Mouse (Mus musculus) telencephalon, adult 2 months (tissue): ENCODE data around the gene Gimap1.

ENCODE experiments used
- DNase-seq: peaks from one replicate; pipeline ENCODE4 v3.0.0-alpha.2; 2011; ENCODE audit warnings: low read depth, low spot score

Gimap1 gene

DNA sequence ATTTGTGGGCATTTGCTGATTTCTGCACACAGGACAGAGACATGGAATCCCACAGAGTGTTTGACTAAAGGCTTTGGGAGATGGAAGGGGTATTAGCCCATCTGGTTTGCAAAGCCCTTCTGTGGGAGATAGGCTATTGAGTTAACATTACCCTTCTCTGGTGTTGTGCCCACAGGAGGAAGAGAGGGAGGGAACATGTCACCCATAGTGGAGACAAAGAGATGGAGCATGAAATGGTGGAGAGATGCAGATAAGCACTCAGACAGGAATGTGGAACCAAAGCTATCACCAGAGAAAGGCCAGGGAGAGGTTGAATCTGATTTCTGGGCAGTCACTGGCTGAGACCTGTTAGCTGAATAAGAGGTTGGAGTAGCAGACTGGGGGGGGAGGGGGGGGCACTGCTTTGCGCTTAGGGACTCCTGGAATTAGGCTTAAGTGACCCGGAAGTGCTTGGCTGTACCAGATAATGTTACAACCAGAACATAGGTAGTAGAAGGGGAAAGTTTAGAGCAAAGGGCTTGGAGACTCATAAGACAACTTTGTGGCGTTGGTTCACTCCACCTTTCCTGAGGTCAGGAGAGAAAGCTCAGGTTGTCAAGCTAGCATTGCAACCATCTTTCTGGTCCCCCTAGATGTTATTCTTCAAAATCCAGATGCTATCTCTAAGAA, 1.8 kb downstream of the Gimap1 start:
- no peak for DNase-seq

DNA sequence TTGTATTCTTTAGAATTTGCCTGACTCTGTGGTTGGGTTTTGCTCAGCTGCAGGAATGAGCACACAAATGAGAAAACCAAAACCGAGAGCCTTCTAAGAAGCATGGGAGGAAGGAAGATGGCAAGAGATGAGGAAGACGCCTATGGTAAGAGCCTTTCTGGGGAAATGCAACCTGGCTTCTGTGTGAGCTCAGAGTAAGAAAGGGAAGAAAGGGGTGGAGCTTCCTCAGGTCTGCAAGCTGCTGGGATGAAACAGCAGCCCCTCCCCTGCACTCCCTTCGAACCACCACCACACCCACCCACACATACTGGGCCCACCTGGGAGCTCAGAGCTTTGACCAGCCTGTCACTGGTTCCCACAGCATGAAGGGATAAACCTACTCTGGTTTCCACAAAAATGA, 2.4 kb downstream of the Gimap1 start:
- DNase-seq = no peak

DNA sequence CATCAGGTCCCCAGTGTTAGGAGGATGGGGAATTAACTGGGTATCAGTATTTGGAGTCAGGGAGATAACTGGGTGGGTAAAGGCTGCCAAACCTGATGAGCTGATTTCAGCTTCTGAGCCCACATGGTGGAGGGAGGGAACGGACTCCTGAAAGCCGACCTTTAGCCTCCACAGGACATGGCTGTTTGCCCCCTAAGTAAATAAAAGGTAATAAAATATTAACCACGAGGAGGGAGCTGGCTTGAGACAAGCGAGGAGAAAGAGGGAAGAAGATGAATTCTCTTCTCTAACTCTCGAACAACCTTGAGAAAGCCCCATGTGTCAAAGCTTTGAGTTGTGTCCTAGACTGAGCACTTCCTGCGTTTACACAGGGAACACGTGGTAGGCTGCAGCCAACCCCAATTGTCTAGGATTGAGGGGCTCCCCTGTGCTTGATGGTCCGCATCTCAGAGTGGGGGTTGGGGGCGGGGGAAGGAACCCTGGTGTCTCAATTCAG, 2.9 kb downstream of the Gimap1 start:
- no peak for DNase-seq

DNA sequence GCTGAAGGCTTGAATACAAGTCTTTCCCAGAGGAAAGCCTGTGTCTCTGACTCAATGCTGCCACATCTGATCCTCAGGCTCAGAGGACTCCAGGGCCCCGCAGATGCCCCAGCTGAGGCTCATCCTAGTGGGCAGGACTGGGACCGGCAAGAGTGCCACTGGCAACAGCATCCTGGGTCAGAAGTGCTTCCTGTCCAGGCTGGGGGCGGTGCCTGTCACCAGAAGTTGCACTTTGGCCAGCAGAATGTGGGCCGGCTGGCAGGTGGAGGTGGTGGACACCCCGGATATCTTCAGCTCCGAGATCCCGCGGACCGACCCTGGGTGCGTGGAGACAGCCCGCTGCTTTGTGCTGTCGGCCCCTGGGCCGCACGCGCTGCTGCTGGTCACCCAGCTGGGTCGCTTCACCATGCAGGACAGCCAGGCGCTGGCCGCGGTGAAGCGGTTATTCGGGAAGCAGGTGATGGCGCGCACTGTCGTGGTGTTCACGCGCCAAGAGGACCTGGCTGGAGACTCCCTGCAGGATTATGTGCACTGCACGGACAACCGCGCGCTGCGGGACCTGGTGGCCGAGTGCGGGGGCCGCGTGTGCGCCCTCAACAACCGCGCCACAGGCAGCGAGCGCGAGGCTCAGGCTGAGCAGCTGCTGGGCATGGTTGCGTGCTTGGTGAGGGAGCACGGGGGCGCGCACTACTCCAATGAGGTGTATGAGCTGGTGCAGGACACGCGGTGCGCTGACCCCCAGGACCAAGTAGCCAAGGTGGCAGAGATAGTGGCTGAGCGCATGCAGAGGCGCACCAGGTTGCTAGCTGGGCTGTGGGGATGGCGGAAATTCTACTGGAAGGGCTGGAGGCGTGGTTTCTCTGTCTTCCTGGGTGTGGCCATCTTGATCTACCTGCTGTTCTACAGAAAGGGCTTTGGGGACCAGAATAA, 3.8 kb downstream of the Gimap1 start:
- DNase-seq = no peak

DNA sequence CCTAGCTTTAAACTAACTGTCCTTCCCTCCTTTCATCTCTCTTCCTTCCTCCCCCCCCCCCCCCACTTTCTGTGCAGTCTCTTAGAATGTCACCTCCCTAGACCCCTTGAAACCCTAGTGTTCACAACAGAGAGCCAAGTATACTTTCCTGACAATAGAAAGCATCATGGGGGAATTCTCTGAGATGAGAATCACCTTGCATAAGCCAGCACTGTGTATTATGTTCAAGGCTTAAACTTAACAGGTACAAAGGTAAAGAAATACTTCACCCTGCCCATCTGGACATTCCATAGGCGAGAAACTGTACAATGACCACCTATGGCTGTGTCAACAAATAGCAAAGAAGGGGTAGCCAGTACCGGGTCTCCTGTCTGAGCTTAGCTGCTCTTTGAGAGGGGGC, 6.6 kb downstream of the Gimap1 start:
- no peak for DNase-seq

DNA sequence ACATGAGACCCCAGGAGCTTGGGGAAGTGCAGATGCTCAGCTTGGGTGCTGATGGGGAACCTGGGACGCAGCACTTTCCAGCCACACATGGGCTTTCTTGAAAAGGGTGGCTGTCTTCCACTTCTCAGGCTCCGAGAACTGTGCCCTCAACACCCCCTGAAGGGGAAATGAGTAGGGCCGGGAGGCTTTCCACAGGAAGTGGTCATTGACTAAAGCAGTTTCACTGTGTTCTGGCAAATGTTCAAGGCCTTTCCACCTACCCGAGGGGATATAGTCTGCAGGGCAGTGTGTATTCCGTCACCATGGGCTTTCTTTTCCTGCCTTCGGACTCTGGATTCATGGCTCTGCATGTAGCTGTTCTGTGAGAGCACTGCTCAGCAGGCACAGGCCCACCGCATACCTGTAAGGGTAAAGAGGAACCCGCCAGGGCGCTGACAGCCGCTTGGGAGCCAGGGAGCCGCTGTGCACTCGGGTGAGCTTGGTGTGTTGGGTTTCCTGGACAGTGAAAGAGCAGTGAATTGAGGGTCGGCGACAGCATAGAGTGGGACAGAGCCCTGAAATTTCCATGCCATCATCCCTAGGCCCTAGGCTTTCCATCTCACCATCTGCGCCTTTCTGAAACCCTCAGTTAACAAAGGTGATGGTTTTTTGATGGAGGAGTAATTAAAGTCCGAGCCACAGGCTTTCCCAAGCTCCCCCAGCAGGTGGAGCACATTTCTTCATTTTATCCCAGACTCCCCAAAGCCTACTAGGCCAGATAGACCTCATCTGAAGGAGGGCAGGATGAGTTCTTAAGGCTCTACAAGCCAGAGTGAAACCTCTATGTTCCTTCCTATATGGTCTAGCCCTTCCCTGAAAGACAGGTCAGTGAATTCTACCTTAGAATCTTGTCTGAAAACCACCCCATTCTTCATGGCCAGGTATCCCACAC, 7.4 kb downstream of the Gimap1 start, which contains the start of gene Gimap5:
Gene Gimap5 (plus strand): TSS at position 239 of the 931 bp plus-strand sequence.
- no peak for DNase-seq

DNA sequence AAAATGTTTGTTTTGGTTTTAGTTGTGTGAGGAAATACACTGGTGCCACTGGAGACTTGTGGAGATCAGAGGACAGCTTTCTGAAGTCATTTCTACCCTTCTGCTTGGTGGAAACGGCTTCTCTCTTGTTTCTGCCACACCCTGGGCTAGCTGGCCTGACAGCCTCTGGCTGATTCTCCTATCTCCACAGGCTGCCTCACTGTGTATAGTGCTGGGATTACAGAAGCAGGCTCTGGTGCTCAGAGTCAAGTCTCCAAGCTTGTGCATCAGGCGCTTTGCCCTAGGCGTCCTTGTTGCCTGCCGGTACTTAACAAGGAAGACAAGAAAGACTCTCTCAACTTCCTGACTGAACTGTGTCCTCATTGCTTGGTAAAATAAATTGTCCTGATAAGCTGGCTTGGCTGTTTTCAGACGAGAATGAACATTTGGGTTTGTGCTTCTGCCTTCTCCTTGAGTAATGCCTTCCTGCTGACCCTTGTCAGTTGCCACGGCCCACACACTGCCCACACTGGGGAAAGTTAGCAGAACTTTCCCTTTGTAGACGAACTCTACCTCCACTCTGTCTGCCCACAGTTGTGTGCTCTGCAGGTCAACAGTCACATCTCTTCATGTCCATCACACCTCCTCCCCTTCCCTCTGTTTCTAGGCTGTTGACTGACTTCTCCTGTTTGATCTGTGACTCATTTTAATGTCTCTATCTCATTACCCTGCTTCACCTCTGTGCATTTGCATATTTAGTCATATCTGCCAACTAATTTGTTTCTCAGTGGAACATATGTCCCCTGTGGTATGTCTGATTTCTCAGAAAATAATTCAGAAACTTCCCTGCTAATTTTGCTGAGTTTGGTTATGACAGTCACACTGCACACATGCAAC, 8.5 kb downstream of the Gimap1 start:
- no peak for DNase-seq

DNA sequence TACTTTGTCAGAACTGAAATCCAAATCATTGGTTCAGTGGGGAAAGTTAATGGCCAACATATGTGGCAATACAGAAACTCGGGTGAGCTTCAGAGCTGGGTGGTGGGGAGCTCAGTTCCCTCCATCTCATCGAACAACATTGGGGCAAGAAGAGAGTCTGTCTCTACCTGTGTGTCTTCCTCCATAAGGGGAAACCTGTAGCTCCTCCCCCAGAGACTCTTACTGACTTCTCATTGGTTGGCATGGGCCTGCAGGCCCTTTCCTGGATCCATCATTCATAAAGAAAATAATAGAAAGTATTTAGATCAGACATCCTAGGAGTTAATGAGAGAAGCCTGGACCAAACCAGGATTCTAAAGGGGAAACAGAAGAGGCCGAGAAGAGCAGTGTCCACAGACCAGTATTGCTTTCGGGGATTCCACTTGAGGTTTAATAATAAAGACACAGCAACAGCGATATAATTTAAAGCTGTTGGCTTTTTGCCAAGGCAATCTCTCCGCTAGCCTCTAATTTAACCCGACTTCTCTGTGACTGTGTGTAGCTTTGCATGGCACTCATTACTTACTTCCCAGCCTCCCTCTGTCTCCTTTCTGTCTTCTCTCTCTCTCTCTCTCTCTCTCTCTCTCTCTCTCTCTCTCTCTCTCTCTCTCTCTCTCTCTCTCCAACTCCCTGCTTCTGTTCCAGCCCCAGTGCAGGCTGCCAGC, 24.9 kb downstream of the Gimap1 start:
- DNase-seq = no peak

DNA sequence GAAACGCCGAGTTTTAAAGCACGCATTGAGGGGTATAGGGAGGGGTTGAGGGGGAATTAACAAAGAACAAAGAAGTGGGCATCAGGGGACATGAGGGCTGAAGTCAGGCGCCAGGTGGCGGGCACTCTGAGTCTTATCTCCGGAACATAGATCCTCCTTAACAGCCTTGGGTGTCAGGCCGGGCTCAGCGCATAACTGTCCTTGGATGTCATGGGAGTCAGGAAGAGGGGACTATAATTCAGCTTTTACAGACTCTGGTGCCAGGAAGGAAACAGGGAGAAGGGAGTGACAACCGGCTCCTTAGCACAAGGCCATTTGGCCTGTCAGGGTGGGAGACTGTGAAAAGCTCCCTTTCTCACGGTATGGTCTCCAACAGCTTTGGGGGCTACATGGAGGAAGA, 25.6 kb downstream of the Gimap1 start:
- no peak for DNase-seq

DNA sequence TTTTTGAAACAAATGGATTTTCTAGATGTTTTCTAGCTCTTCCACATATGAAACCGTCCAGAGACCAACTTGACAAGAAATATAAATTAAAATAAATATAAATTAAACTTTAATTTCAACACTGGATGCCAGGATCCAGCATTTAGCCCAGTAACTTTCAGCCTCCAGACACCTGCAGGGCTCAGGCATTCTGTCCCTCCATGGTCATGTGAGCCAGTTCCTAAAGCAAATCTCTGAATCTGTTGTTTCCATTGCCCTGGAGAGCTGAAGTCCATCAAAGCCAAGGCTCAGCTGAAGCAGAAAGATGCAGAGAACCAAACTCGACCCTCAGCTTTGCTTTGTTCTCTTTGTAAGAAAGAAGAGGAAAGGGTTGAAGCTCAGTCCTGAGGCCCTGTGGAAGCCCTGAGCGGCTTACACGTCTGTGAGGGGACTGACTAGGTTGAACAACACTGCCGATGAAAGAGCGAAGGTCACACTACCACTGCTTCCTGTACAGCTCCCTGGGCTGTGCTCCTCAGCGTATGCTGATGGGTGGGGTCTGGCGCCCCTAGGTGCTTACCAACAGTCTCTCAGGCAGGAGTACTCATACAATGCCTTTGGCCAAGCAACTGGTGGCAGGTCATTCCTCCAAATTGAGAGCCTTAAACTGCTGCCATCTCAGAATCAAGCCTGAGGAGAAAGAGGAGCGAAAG, 29.5 kb downstream of the Gimap1 start:
- no peak for DNase-seq

DNA sequence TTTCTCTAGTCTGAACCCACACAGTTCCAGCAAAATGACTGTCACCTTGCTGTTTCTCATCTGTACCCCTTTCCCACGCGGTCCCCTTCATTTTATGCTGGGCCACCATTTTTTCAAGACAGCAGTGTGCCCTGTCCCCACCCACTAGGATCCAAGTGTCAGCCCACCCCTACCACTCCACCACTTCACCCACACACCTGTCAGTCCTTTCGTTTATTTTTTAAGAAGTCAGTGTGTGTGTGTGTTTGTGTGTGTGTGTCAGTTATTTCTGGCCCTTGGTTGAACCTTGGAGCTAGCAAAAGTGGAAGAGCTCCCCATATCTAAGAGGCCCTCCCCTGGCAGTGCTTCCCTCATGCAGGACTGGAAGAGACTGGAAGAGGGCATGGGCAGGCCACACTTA, 30.1 kb downstream of the Gimap1 start:
- no peak for DNase-seq

DNA sequence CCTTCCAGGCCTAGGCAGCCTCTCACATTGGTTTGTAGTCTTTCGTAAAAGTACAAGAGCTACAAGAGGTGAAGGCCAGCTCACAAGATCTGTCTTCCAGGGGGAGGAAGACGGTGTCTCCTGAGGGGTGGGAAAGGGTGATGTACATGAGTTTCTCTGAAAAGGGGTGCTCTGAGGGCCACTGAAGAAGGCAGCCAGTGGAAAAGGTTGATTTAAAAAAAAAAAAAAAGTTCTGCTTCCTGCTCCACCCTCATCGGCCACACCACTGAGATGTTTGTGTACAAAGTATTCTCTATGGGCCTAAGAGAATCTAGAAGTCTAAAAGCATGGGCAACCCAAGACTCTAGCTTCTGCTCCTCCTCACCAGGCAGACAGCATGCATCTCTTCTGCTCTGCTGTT, 31.8 kb downstream of the Gimap1 start, which contains the start of gene Gimap3:
Gene Gimap3 (minus strand): TSS at position 156 of the 400 bp plus-strand sequence.
- DNase-seq = no peak

DNA sequence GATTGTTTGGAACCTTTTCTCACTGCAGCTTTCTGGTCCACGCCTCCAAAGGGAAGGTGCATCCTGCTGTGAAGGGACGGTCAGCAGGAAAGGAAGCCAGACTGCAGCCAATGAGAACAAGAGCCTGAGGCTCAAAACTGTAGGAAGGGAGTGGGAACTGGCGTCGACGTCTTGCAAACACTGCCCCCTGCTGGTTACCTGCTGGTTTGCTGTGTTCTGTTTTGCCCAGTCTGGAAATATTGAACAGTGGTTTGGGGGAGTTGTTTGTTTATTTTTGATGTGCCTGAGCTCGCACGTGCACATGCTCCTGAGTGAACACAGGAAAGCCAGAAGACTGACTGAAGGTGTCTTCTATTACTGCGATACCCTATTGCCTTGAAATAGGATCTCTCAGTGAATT, 33.2 kb downstream of the Gimap1 start:
- DNase-seq = peak; percentile 33

DNA sequence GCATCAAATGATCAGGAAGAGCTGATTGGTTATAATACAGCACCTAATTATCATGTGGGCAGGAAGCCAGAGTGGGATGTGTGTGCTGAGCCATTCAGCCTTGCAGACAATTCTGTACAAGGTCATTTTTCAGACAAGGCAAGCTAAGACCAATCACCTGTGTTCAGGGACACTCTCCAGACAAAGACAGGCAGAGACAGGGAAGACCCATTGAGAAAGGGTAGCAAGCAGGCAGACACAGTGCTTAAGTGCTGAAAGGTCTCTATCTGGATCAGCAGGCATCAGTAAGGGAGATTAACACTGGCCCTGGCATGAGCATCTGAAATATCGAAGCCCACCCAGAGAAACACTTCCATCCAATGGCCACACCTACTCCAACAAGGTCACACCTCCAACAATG, 45.6 kb downstream of the Gimap1 start:
- DNase-seq = no peak

DNA sequence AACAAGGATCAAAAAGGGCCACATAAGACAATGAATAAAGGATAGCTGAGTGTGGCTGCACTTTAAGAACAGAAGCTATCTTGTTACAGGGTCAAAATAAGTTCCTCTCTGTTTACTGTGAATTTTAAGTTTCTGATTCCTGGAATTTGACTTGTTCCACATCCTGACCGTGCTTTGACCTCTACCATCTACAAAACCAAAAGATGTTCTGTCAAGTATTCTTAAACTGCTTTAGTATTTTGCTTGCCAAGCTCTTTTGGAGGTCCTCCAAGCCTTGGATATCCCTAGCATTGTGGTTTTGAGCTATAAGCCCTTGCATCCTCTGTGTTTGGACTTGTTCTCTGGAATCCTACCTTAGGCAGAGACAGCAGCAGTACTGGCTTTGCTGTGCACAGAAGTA, 46.3 kb downstream of the Gimap1 start:
- no peak for DNase-seq

DNA sequence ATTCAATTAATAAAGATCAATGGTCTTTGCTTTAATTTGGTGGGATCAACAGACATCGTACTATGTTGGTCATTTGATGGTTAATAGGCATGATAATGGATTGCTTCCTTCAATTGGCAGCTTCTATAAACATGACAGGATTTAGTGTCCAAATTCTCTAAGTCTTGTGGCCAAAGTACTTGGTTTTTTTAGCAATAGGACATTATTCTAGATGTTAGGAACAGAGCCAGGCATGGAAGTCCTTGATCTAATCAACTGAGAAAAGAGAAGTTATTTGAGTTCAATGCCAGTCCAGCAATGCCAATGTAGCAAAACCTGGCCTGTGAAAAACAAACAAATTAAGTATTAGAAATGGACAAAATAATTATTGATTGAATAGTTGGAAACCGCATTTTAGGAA, 46.7 kb downstream of the Gimap1 start:
- no peak for DNase-seq

DNA sequence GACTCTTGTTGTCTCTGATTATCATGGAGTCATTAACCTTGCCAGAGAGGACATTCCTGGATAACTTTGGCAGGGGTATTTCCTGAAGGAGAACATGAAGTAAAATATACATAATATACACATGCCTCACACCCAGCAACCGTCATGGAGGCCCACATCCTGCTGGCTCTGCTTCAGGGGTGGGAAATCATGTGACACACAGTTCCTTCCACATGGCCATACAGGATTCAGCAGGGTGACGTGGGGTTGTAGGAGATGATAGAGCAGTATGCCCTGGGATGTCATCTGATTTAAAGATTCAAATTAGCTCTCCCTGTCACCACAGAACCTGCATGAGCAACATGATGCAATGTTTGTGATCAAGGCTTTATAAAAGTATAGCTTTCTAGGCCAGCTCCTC, 49.0 kb downstream of the Gimap1 start:
- no peak for DNase-seq
